Mouse (Mus musculus) heart, postnatal 36 days (tissue): ENCODE measurements around the gene Gm4847. TPM values are rescaled to one million over a fixed set of nuclear protein-coding genes. Genes with fewer than 3 reads are reported as not detected.

Experiments
- DNase-seq, 2 experiments: peaks; one replicate each; pipeline ENCODE4 v3.0.0; 2021 to 2022
- intact Hi-C: fragments of 180-260 bp; cut with DNase I; formaldehyde crosslinking; loops from one replicate; pipeline ENCODE4 v1.15.1; 2025
- microRNA-seq, 2 experiments: library from miRNA; unstranded; fragments of <30 nt; microRNA quantifications; one replicate each; pipeline ENCODE4 v1.2.0; 2021; ENCODE audit warnings: borderline number of aligned reads in 2 of 2
- total RNA-seq, 2 experiments: library from RNA; stranded (reverse); gene quantifications; 2 replicates each; pipeline ENCODE4 v1.2.3; 2021

Gene Gm4847
- total RNA-seq: not detected

- DNase-seq: no peak
- intact Hi-C loops: no loop called here
Observed at GRCm38 (mm10) chr1:166647593-166647992, at the start of gene Gm4847. Gene Gm4847 (minus strand): TSS chr1:166647693.

GRCm38 (mm10) chr1:166681745-166682144, 34.3 kb upstream of the Gm4847 start, which contains the start of gene Fmo9:
Gene Fmo9 (minus strand): TSS chr1:166681845.
- no peak for DNase-seq

GRCm38 (mm10) chr1:166669264-166669663, 21.8 kb upstream of the Gm4847 start:
- DNase-seq: no peak
- intact Hi-C loops: no loop called here

More at GRCm38 (mm10) chr1:166681745-166682144, 34.3 kb upstream of the Gm4847 start, which contains the start of gene Fmo9:
- intact Hi-C loops: no loop called here

- intact Hi-C loops: no loop called here
- DNase-seq: no peak
Observed at GRCm38 (mm10) chr1:166660800-166661199, 13.3 kb upstream of the Gm4847 start.

Small RNA genes within 50 kb of the gene (microRNA-seq; reads per million reads assigned to microRNA genes)
- gene Gm22992: 0 reads per million in 2 experiments

Other genes with a start within 250 kb of the Gm4847 start
- 10 to 100 TPM; 10.6 to 11.6 TPM for gene Pogk, start 237.8 kb downstream of the Gm4847 start, total RNA-seq
- gene Gm4846, start 150.1 kb downstream of the Gm4847 start, total RNA-seq: not detected
- not detected for gene Fmo9, start 34.2 kb upstream of the Gm4847 start, total RNA-seq